Mouse (Mus musculus): ENCODE data around the gene Pde6d. TPM values are rescaled to one million over a fixed set of nuclear protein-coding genes. Genes with fewer than 3 reads are reported as not detected.
"Not testable (repeated sequence)": the region's sequence is repeated elsewhere in the genome, so short reads cannot be mapped to it uniquely, and the experiment has no call there.

Gene Pde6d
- total and polyA plus RNA-seq, 2 experiments from 2014 or later, result 39.1 to 112 TPM

DNA sequence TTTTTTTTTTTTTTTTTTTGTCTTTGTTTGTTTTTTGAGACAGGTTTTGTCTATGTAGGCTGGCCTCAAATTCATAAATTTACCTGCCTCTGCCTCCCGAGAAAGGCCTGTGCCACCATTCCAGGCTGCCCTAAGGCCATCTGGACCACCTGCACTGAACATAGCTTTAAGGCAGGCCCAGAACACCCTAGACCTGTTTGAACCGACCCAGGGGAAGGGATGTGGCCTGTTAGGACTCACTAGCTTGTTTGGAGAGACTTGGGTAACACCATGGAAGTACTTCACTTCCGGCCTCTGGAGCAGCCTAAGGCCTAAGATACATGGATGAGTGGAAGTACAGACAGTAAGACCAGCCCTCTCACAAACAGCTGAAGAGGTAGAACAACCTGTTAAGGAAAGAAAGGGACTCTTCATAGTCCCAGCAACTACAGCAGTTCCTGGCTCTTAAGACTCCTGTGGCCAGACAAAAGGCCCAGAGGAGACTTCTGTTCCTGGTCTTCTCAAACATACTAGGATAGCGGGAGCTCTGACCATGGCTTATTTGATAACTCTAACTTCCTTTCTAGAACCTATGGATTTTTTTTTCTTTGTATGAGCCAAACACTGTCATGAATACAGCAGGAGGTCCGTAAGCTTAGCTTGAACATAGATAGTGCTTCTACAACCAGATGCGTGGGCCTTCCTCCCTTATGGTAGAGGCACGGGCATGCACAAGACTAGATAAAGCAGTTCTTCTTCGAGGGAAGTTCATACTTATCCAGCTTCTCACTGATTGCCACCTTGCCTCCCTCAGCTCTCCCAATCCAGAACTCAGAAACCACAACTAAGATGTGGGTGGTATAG, 58.4 kb downstream of the Pde6d start:
- no peak for TF ChIP-seq CTCF (IDR thresholded peaks at IDR 0.05; ENCODE audit: low read depth)
- H3K27me3 ChIP-seq (ENCODE audit: insufficient read depth, low read length), result no peaks in the 10 kb centered on the region
- peak overlapping the region; percentile 60 for H3K9ac ChIP-seq (replicated peaks; ENCODE audit: low read length)
- H3K4me2 ChIP-seq (ENCODE audit: low read depth, low read length), result peak overlapping the region; percentile 49
- no peak for DNase-seq (ENCODE audit: low spot score)
- no peaks in the 10 kb centered on the region for H3K36me3 ChIP-seq (ENCODE audit: insufficient read depth, low read length)
- H3K4me1 ChIP-seq (ENCODE audit: insufficient read depth, low read length), result peaks cover 4% of the 10 kb centered on the region; the same call in 1 of the 2 replicates
- ATAC-seq, result no peak
- H3K27ac ChIP-seq, result peak overlapping the region; percentile 97
- H3K4me3 ChIP-seq (ENCODE audit: low read length), result no peak overlapping the region
- H3K9me3 ChIP-seq (ENCODE audit: low read length), result no peaks in the 10 kb centered on the region
- 90% methylated on average over 8 of the region's 8 CpGs for WGBS

GRCm38 (mm10) chr1:86522286-86522871, 60.0 kb downstream of the Pde6d start:
- no peak for ATAC-seq
- WGBS, result 32% methylated on average over 7 of the region's 7 CpGs
- peak; percentile 45 for DNase-seq (ENCODE audit: low spot score)
- Histone ChIP-seq H3K9me3 (ENCODE audit: low read length) (no peaks in the 10 kb centered on the region), H3K36me3 (ENCODE audit: insufficient read depth, low read length) (no peaks in the 10 kb centered on the region), H3K4me3 (ENCODE audit: low read length) (no peak overlapping the region), H3K9ac (replicated peaks; ENCODE audit: low read length) (peak overlapping the region; percentile 6; the same call in 1 of the 2 replicates), H3K4me2 (ENCODE audit: low read depth, low read length) (no peak overlapping the region), H3K4me1 (ENCODE audit: insufficient read depth, low read length) (peaks cover 4% of the 10 kb centered on the region; the same call in 1 of the 2 replicates), H3K27ac (peak overlapping the region; percentile 43; the same call in 1 of the 2 replicates), H3K27me3 (ENCODE audit: insufficient read depth, low read length) (no peaks in the 10 kb centered on the region)
- no peak for TF ChIP-seq CTCF (IDR thresholded peaks at IDR 0.05; ENCODE audit: low read depth)

- 42% methylated on average over 7 of the region's 7 CpGs for WGBS
- no peaks in the 10 kb centered on the region for H3K36me3 ChIP-seq (ENCODE audit: insufficient read depth, low read length)
- no peak for DNase-seq (ENCODE audit: low spot score)
These were observed 62.1 kb downstream of the Pde6d start for GRCm38 (mm10) chr1:86520361-86520760.

GRCm38 (mm10) chr1:86517076-86517475, 65.4 kb downstream of the Pde6d start:
- H3K36me3 ChIP-seq (ENCODE audit: insufficient read depth, low read length), result no peaks in the 10 kb centered on the region
- no peak overlapping the region for H3K4me3 ChIP-seq (ENCODE audit: low read length)
- no peak for TF ChIP-seq CTCF (IDR thresholded peaks at IDR 0.05; ENCODE audit: low read depth)
- no peak for DNase-seq (ENCODE audit: low spot score)
- no peak for ATAC-seq
- no peaks in the 10 kb centered on the region for H3K4me1 ChIP-seq (ENCODE audit: insufficient read depth, low read length)
- no peaks in the 10 kb centered on the region for H3K9me3 ChIP-seq (ENCODE audit: low read length)
- WGBS, result 69% methylated on average over 3 of the region's 3 CpGs
- H3K4me2 ChIP-seq (ENCODE audit: low read depth, low read length), result no peak overlapping the region
- H3K27ac ChIP-seq, result no peak overlapping the region
- no peaks in the 10 kb centered on the region for H3K27me3 ChIP-seq (ENCODE audit: insufficient read depth, low read length)
- H3K9ac ChIP-seq (replicated peaks; ENCODE audit: low read length), result no peak overlapping the region

More at GRCm38 (mm10) chr1:86520361-86520760, 62.1 kb downstream of the Pde6d start:
- peak; percentile 63 for TF ChIP-seq CTCF (IDR thresholded peaks at IDR 0.05; ENCODE audit: low read depth)
- Histone ChIP-seq H3K9ac (replicated peaks; ENCODE audit: low read length) (no peak overlapping the region), H3K4me2 (ENCODE audit: low read depth, low read length) (no peak overlapping the region), H3K27me3 (ENCODE audit: insufficient read depth, low read length) (no peaks in the 10 kb centered on the region), H3K4me3 (ENCODE audit: low read length) (no peak overlapping the region), H3K9me3 (ENCODE audit: low read length) (no peaks in the 10 kb centered on the region), H3K4me1 (ENCODE audit: insufficient read depth, low read length) (peaks cover 4% of the 10 kb centered on the region; the same call in 1 of the 2 replicates), H3K27ac (no peak overlapping the region)
- no peak for ATAC-seq

GRCm38 (mm10) chr1:86515715-86516410, 66.6 kb downstream of the Pde6d start:
- DNase-seq (ENCODE audit: low spot score) (no peak), ATAC-seq (no peak)
- H3K27me3 ChIP-seq (ENCODE audit: insufficient read depth, low read length), result no peaks in the 10 kb centered on the region
- H3K4me3 ChIP-seq (ENCODE audit: low read length), result no peak overlapping the region
- H3K9me3 ChIP-seq (ENCODE audit: low read length), result no peaks in the 10 kb centered on the region
- H3K4me2 ChIP-seq (ENCODE audit: low read depth, low read length), result no peak overlapping the region
- no peak overlapping the region for H3K9ac ChIP-seq (replicated peaks; ENCODE audit: low read length)
- no peaks in the 10 kb centered on the region for H3K4me1 ChIP-seq (ENCODE audit: insufficient read depth, low read length)
- WGBS, result 67% methylated on average over 6 of the region's 6 CpGs
- no peak for TF ChIP-seq CTCF (IDR thresholded peaks at IDR 0.05; ENCODE audit: low read depth)
- no peaks in the 10 kb centered on the region for H3K36me3 ChIP-seq (ENCODE audit: insufficient read depth, low read length)
- no peak overlapping the region for H3K27ac ChIP-seq

GRCm38 (mm10) chr1:86513031-86513430, 69.4 kb downstream of the Pde6d start:
- not testable (repeated sequence) for H3K36me3 ChIP-seq (ENCODE audit: insufficient read depth, low read length); H3K27ac ChIP-seq; DNase-seq (ENCODE audit: low spot score); ATAC-seq; H3K9ac ChIP-seq (replicated peaks; ENCODE audit: low read length); H3K4me2 ChIP-seq (ENCODE audit: low read depth, low read length); H3K4me3 ChIP-seq (ENCODE audit: low read length); H3K27me3 ChIP-seq (ENCODE audit: insufficient read depth, low read length); H3K4me1 ChIP-seq (ENCODE audit: insufficient read depth, low read length); H3K9me3 ChIP-seq (ENCODE audit: low read length)
- WGBS, result 77% methylated on average over 1 of the region's 1 CpGs

Measured in hindbrain, postnatal 0 days (tissue).